Mouse (Mus musculus) heart, embryonic 12.5 days (tissue): ENCODE results near the gene Zdhhc13. TPM values are rescaled to one million over a fixed set of nuclear protein-coding genes. Genes with fewer than 3 reads are reported as not detected.

Experiments used
- ATAC-seq: fragments of 200-750 bp; cut with Nextera tagmentation; 2 replicates; pipeline ENCODE4 v1.8.0; 2017; ENCODE audit warnings: moderate TSS enrichment, moderate library complexity; ENCODE audit not compliant: insufficient number of reproducible peaks, low FRiP score
- H3K27ac ChIP-seq: fragments of 300-500 bp; sonication (generic); 2 replicates; pipeline ENCODE4 v1.5.1; 2016; ENCODE audit warnings: mild to moderate bottlenecking, moderate library complexity; ENCODE audit not compliant: poor library complexity, severe bottlenecking
- H3K27me3 ChIP-seq: fragments of 300-500 bp; sonication (generic); replicated peaks from 2 replicates; pipeline ENCODE4 v1.6.1; 2016; ENCODE audit warnings: mild to moderate bottlenecking, moderate library complexity
- H3K36me3 ChIP-seq: fragments of 300-500 bp; sonication (generic); 2 replicates; pipeline ENCODE4 v1.6.1; 2016; ENCODE audit warnings: mild to moderate bottlenecking, moderate library complexity
- H3K4me1 ChIP-seq: fragments of 300-500 bp; sonication (generic); replicated peaks from 2 replicates; pipeline ENCODE4 v1.6.1; 2016; ENCODE audit warnings: mild to moderate bottlenecking
- H3K4me2 ChIP-seq: fragments of 300-500 bp; sonication (generic); 2 replicates; pipeline ENCODE4 v1.6.1; 2016; ENCODE audit warnings: mild to moderate bottlenecking, moderate library complexity
- H3K4me3 ChIP-seq: fragments of 300-500 bp; sonication (generic); 2 replicates; pipeline ENCODE4 v1.5.1; 2016; ENCODE audit warnings: mild to moderate bottlenecking
- H3K9ac ChIP-seq: fragments of 300-500 bp; sonication (generic); 2 replicates; pipeline ENCODE4 v1.6.1; 2016; ENCODE audit warnings: mild to moderate bottlenecking, moderate library complexity
- H3K9me3 ChIP-seq: fragments of 300-500 bp; sonication (generic); replicated peaks from 2 replicates; pipeline ENCODE4 v1.6.1; 2016; ENCODE audit warnings: mild to moderate bottlenecking, moderate library complexity
- WGBS: fragments of 180-500 bp; shearing (Covaris S2); methylation state at CpG from one replicate; pipeline ENCODE4 v1.1.7; 2016; 5-methylcytosine and 5-hydroxymethylcytosine counted together
- polyA plus RNA-seq: library from polyadenylated mRNA; unstranded; fragments of >200 nt; fragmentation: Nextera tagmentation; extraction: Ambion mirVana; gene quantifications from 2 replicates; pipeline ENCODE4 v1.2.1, GENCODE M21; 2016

Gene Zdhhc13
- polyA plus RNA-seq, 1 experiment from 2014 or later, result 36.1 TPM

DNA sequence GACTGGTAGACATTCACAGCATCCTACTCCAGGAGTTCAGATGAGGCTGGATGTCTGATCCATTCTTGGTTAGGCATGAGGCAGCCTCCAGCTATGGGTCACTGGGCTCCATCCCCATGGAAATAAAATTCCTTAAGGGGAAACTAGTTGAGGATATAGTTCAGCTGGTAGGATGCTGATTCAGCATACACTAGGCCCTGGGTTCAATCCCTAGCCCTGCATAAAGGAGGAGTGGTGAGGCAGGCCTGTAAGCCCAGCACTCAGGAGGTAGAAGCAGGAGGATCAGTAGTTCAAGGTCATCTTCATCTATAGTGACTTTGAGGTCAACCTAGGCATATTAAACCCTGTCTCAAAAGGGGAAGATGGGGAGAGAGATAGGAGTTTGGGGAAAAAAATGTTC lies 75.4 kb downstream of the Zdhhc13 start:
- no peaks in the 10 kb centered on the region for H3K9me3 ChIP-seq
- H3K4me1 ChIP-seq, result peaks cover 14% of the 10 kb centered on the region
- no peak overlapping the region for H3K4me2 ChIP-seq
- H3K27ac ChIP-seq, result no peak overlapping the region
- no peak overlapping the region for H3K4me3 ChIP-seq
- peaks cover 40% of the 10 kb centered on the region for H3K36me3 ChIP-seq
- no peak for ATAC-seq
- no peaks in the 10 kb centered on the region for H3K27me3 ChIP-seq
- no peak overlapping the region for H3K9ac ChIP-seq

DNA sequence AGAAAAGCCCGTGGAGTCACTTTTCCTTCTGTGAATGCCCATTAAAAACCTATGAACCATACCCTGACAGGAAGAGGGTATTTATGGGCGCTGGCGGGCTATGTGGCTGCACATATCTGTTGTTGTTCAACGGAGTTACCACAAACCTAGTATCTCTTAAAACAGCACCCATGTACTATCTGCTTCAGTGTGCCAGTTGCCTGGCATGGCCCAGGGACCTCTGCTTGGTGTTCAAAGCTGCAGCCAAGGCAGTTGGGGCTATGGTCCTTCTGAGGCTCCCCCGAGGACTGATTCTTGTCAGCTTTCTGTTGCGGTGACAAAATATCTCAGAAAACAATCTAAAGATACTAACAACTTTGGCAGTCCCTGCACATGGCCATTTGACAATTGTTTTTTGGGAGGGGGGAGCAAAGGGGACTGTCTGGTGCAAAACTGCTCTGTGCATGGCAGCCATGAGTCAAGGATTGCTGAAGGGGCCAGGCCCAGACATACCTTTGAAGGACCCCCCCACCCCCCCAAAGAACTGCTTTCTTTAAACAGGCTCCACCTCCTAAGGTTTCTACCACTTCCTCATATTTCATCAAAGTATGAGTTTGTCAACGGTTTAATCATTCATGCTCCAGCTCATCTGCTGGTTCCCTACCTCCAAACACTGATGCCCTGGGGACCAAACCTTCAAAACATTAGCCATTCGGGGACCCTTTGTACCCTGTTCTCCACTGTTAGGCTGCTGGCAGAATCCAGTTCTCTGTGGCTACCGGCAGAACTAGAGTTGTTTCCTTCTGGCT lies 76.1 kb downstream of the Zdhhc13 start:
- Histone ChIP-seq H3K9me3 (no peaks in the 10 kb centered on the region), H3K9ac (no peak overlapping the region), H3K4me2 (no peak overlapping the region), H3K27ac (no peak overlapping the region), H3K36me3 (peaks cover 47% of the 10 kb centered on the region), H3K4me3 (no peak overlapping the region), H3K4me1 (peaks cover 14% of the 10 kb centered on the region), H3K27me3 (no peaks in the 10 kb centered on the region)
- WGBS, result 88% methylated on average over 9 of the region's 9 CpGs
- no peak for ATAC-seq

DNA sequence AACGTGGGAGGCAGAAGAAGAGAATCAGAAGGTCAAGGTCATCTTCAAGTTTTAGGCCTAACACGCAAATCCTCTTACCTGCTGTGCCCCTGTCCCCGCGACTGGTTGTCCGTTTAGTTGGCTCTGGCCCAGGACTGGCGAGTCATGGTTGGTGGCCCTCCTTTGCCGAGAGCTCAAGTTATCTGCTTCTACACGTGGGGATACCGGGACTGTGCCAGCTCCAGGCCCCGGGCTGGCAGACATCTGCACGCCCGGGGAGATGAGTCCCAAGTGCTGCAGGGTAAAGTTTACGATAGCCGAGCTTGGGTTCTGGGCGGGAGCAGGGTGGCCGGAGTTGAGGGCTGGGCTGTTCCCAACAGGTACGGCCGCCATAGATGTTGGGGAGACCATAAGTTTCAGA lies 78.8 kb downstream of the Zdhhc13 start:
- no peaks in the 10 kb centered on the region for H3K27me3 ChIP-seq
- WGBS, result 93% methylated on average over 18 of the region's 18 CpGs
- no peak overlapping the region for H3K27ac ChIP-seq
- H3K4me2 ChIP-seq, result no peak overlapping the region
- H3K9ac ChIP-seq, result no peak overlapping the region
- no peaks in the 10 kb centered on the region for H3K9me3 ChIP-seq
- ATAC-seq, result no peak
- peaks cover 74% of the 10 kb centered on the region for H3K36me3 ChIP-seq
- H3K4me3 ChIP-seq, result no peak overlapping the region
- H3K4me1 ChIP-seq, result peaks cover 7% of the 10 kb centered on the region

DNA sequence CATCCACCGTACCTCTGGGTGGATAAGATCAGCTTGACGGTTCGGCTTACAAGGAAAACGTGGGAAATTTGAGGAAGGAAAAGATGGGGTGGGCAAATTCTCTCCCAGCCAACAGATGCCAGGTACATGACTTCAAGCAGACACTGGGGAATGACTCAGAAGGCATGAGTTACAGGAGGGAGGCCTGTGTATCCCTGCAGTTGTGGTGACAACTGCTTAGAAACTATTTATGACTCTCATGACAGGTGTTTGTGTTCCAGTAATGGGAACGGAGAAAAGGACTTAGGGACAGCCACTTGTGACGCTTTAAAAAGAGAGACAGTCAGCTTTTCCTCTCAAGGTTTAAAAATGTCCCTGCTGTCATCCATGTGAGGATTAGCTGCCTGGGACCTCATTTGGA lies 81.3 kb downstream of the Zdhhc13 start:
- Histone ChIP-seq H3K4me3 (no peak overlapping the region), H3K27me3 (no peaks in the 10 kb centered on the region), H3K4me2 (no peak overlapping the region), H3K9me3 (no peaks in the 10 kb centered on the region), H3K9ac (no peak overlapping the region), H3K27ac (no peak overlapping the region), H3K36me3 (peaks cover 95% of the 10 kb centered on the region), H3K4me1 (no peaks in the 10 kb centered on the region)
- ATAC-seq, result no peak
- WGBS, result 81% methylated on average over 6 of the region's 6 CpGs

DNA sequence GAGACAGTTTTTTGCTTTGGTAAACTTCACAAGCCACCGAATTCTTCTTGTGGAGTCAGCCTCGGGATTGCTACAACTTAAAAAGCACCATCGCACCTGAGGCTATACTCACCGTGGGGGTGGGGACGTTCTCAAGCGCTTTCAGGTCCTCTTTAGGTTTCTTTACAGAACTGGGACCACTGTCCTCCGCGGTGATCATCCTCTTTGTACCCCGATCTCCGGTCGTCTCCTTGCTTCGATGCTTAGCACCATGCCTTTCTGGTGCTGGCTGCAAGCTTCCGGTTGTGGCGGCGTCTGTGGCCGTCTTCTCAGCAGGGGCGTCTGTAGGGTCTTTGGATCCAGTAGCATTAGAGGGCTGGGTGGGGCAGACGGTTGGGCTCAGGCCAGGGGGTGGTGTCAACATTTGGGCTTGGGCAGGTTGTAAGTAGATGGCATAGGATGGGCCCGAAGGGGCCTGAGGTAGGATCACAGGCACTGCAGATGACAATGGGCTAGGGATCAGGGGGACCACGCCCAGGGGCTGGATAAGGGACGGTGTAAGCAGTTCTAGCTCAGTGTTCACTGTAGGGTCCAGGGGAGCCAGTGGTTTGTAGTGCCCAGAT lies 81.9 kb downstream of the Zdhhc13 start:
- no peaks in the 10 kb centered on the region for H3K9me3 ChIP-seq
- no peaks in the 10 kb centered on the region for H3K27me3 ChIP-seq
- H3K9ac ChIP-seq, result no peak overlapping the region
- ATAC-seq, result no peak
- no peak overlapping the region for H3K4me2 ChIP-seq
- peaks cover 95% of the 10 kb centered on the region for H3K36me3 ChIP-seq
- no peaks in the 10 kb centered on the region for H3K4me1 ChIP-seq
- no peak overlapping the region for H3K27ac ChIP-seq
- H3K4me3 ChIP-seq, result no peak overlapping the region
- WGBS, result 93% methylated on average over 21 of the region's 21 CpGs

- peaks cover 96% of the 10 kb centered on the region for H3K36me3 ChIP-seq
- WGBS, result 84% methylated on average over 11 of the region's 11 CpGs
- no peak for ATAC-seq
- no peak overlapping the region for H3K4me3 ChIP-seq
- H3K9ac ChIP-seq, result no peak overlapping the region
- no peak overlapping the region for H3K4me2 ChIP-seq
- H3K4me1 ChIP-seq, result no peaks in the 10 kb centered on the region
- H3K27ac ChIP-seq, result no peak overlapping the region
- no peaks in the 10 kb centered on the region for H3K9me3 ChIP-seq
- no peaks in the 10 kb centered on the region for H3K27me3 ChIP-seq
Observed at GRCm38 (mm10) chr7:48871292-48871691, 82.5 kb downstream of the Zdhhc13 start.

DNA sequence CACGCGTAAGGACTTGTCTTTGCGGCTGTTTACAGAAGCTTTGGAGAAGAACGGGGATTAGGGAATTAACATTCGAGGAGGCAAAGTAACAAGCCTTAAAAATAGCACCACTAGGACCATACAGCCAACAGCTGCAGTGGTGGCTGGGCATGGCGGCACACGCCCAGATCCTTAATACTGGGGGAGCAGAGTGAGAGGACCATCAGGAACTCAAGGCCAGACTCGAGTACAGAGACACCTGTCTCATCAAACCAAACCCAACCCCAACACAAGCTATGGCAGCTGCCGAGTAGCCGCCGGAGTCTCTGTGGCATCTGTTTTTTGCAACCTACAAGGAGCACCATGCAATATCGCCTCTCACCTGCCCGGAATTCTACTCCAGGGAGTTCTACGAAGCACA lies 86.3 kb downstream of the Zdhhc13 start:
- no peaks in the 10 kb centered on the region for H3K9me3 ChIP-seq
- H3K27me3 ChIP-seq, result no peaks in the 10 kb centered on the region
- 90% methylated on average over 14 of the region's 14 CpGs for WGBS
- ATAC-seq, result no peak
- no peak overlapping the region for H3K4me3 ChIP-seq
- peaks cover 83% of the 10 kb centered on the region for H3K36me3 ChIP-seq
- no peak overlapping the region for H3K4me2 ChIP-seq
- H3K27ac ChIP-seq, result no peak overlapping the region
- H3K9ac ChIP-seq, result no peak overlapping the region
- peaks cover 7% of the 10 kb centered on the region for H3K4me1 ChIP-seq

- peaks cover 68% of the 10 kb centered on the region for H3K36me3 ChIP-seq
- ATAC-seq, result no peak
- H3K4me3 ChIP-seq, result no peak overlapping the region
- H3K27me3 ChIP-seq, result no peaks in the 10 kb centered on the region
- H3K4me2 ChIP-seq, result no peak overlapping the region
- H3K4me1 ChIP-seq, result peaks cover 7% of the 10 kb centered on the region
- no peak overlapping the region for H3K27ac ChIP-seq
- 69% methylated on average over 4 of the region's 4 CpGs for WGBS
- no peak overlapping the region for H3K9ac ChIP-seq
- H3K9me3 ChIP-seq, result no peaks in the 10 kb centered on the region
Observed at GRCm38 (mm10) chr7:48876526-48876925, 87.7 kb downstream of the Zdhhc13 start.

Other genes starting within 250 kb of the Zdhhc13 start
- not detected in 2 replicates for gene Mrgprb2, start 230.9 kb upstream of the Zdhhc13 start, polyA plus RNA-seq
- not detected in 2 replicates for gene Mrgprb3, start 145.2 kb upstream of the Zdhhc13 start, polyA plus RNA-seq
- 1,088 and 1,135 TPM in 2 replicates for gene Csrp3, start 59.0 kb downstream of the Zdhhc13 start, polyA plus RNA-seq
- gene E2f8, start 92.6 kb downstream of the Zdhhc13 start, polyA plus RNA-seq, result 23.0 and 24.3 TPM in 2 replicates
- gene Nav2, start 119.7 kb downstream of the Zdhhc13 start, polyA plus RNA-seq, result 28.1 and 34.6 TPM in 2 replicates